Mouse (Mus musculus): ENCODE measurements at regions not wholly inside any gene's neighbourhood (a gene's known extent, or its start where the extent isn't known, plus 50 kb on each side); places are given as distances from the start of the nearest gene placed in this dataset.

- no peak for TF ChIP-seq NANOG (IDR thresholded peaks at IDR 0.05; ENCODE audit: borderline replicate concordance, low read length)
- no peak for TF ChIP-seq CTCF (conservative IDR thresholded peaks at IDR 0.05; ENCODE audit: low read length)
- TF ChIP-seq POU5F1 (IDR thresholded peaks at IDR 0.05; ENCODE audit: borderline replicate concordance, low read length): no peak
- H3K4me1 ChIP-seq (replicated peaks; ENCODE audit: low read depth, low read length): no peaks in the 10 kb centered on the region
- H3K36me3 ChIP-seq (ENCODE audit: insufficient read depth, low read length): no peaks in the 10 kb centered on the region
- no peaks in the 10 kb centered on the region for H3K27me3 ChIP-seq (ENCODE audit: insufficient read depth, low read length)
- no peaks in the 10 kb centered on the region for H3K9me3 ChIP-seq (ENCODE audit: low read length)
- H3K4me3 ChIP-seq (replicated peaks; ENCODE audit: low read length): no peak overlapping the region
Observed at GRCm38 (mm10) chr3:29890764-29891163, 657.0 kb downstream of the Mecom start.

- no peaks in the 10 kb centered on the region for H3K9me3 ChIP-seq (ENCODE audit: low read length)
- TF ChIP-seq NANOG (IDR thresholded peaks at IDR 0.05; ENCODE audit: borderline replicate concordance, low read length) (no peak), POU5F1 (IDR thresholded peaks at IDR 0.05; ENCODE audit: borderline replicate concordance, low read length) (no peak), CTCF (conservative IDR thresholded peaks at IDR 0.05; ENCODE audit: low read length) (no peak)
- H3K4me1 ChIP-seq (replicated peaks; ENCODE audit: low read depth, low read length): no peaks in the 10 kb centered on the region
- H3K4me3 ChIP-seq (replicated peaks; ENCODE audit: low read length): no peak overlapping the region
- no peaks in the 10 kb centered on the region for H3K36me3 ChIP-seq (ENCODE audit: insufficient read depth, low read length)
- no peaks in the 10 kb centered on the region for H3K27me3 ChIP-seq (ENCODE audit: insufficient read depth, low read length)
Observed at GRCm38 (mm10) chr3:29890286-29890685, 657.5 kb downstream of the Mecom start.

- Histone ChIP-seq H3K9me3 (ENCODE audit: low read length) (no peaks in the 10 kb centered on the region), H3K4me3 (replicated peaks; ENCODE audit: low read length) (no peak overlapping the region), H3K4me1 (replicated peaks; ENCODE audit: low read depth, low read length) (no peaks in the 10 kb centered on the region), H3K27me3 (ENCODE audit: insufficient read depth, low read length) (no peaks in the 10 kb centered on the region), H3K36me3 (ENCODE audit: insufficient read depth, low read length) (no peaks in the 10 kb centered on the region)
- TF ChIP-seq POU5F1 (IDR thresholded peaks at IDR 0.05; ENCODE audit: borderline replicate concordance, low read length): no peak
- TF ChIP-seq NANOG (IDR thresholded peaks at IDR 0.05; ENCODE audit: borderline replicate concordance, low read length): no peak
- TF ChIP-seq CTCF (conservative IDR thresholded peaks at IDR 0.05; ENCODE audit: low read length): no peak
Observed at GRCm38 (mm10) chr3:29889638-29890037, 658.2 kb downstream of the Mecom start.

GRCm38 (mm10) chr3:29879966-29880365 lies 667.8 kb downstream of the Mecom start:
- Histone ChIP-seq H3K36me3 (ENCODE audit: insufficient read depth, low read length) (no peaks in the 10 kb centered on the region), H3K4me1 (replicated peaks; ENCODE audit: low read depth, low read length) (no peaks in the 10 kb centered on the region), H3K4me3 (replicated peaks; ENCODE audit: low read length) (no peak overlapping the region), H3K9me3 (ENCODE audit: low read length) (no peaks in the 10 kb centered on the region), H3K27me3 (ENCODE audit: insufficient read depth, low read length) (no peaks in the 10 kb centered on the region)
- no peak for TF ChIP-seq NANOG (IDR thresholded peaks at IDR 0.05; ENCODE audit: borderline replicate concordance, low read length)

GRCm38 (mm10) chr3:29875768-29876167 lies 672.0 kb downstream of the Mecom start:
- no peak overlapping the region for H3K4me3 ChIP-seq (replicated peaks; ENCODE audit: low read length)
- TF ChIP-seq NANOG (IDR thresholded peaks at IDR 0.05; ENCODE audit: borderline replicate concordance, low read length) (no peak), POU5F1 (IDR thresholded peaks at IDR 0.05; ENCODE audit: borderline replicate concordance, low read length) (no peak), CTCF (conservative IDR thresholded peaks at IDR 0.05; ENCODE audit: low read length) (no peak)
- no peaks in the 10 kb centered on the region for H3K27me3 ChIP-seq (ENCODE audit: insufficient read depth, low read length)
- no peaks in the 10 kb centered on the region for H3K36me3 ChIP-seq (ENCODE audit: insufficient read depth, low read length)
- H3K9me3 ChIP-seq (ENCODE audit: low read length): no peaks in the 10 kb centered on the region
- no peaks in the 10 kb centered on the region for H3K4me1 ChIP-seq (replicated peaks; ENCODE audit: low read depth, low read length)

- H3K36me3 ChIP-seq (ENCODE audit: insufficient read depth, low read length): no peaks in the 10 kb centered on the region
Observed at GRCm38 (mm10) chr3:29862437-29862836, 685.4 kb downstream of the Mecom start.

GRCm38 (mm10) chr3:29852465-29852864 lies 695.3 kb downstream of the Mecom start:
- Histone ChIP-seq H3K4me1 (replicated peaks; ENCODE audit: low read depth, low read length) (no peaks in the 10 kb centered on the region), H3K36me3 (ENCODE audit: insufficient read depth, low read length) (no peaks in the 10 kb centered on the region), H3K27me3 (ENCODE audit: insufficient read depth, low read length) (no peaks in the 10 kb centered on the region), H3K9me3 (ENCODE audit: low read length) (no peaks in the 10 kb centered on the region), H3K4me3 (replicated peaks; ENCODE audit: low read length) (no peak overlapping the region)
- no peak for TF ChIP-seq CTCF (conservative IDR thresholded peaks at IDR 0.05; ENCODE audit: low read length)
- TF ChIP-seq POU5F1 (IDR thresholded peaks at IDR 0.05; ENCODE audit: borderline replicate concordance, low read length): no peak
- TF ChIP-seq NANOG (IDR thresholded peaks at IDR 0.05; ENCODE audit: borderline replicate concordance, low read length): no peak

More at GRCm38 (mm10) chr3:29862437-29862836, 685.4 kb downstream of the Mecom start:
- TF ChIP-seq POU5F1 (IDR thresholded peaks at IDR 0.05; ENCODE audit: borderline replicate concordance, low read length): no peak
- no peak for TF ChIP-seq NANOG (IDR thresholded peaks at IDR 0.05; ENCODE audit: borderline replicate concordance, low read length)
- no peak for TF ChIP-seq CTCF (conservative IDR thresholded peaks at IDR 0.05; ENCODE audit: low read length)
- Histone ChIP-seq H3K27me3 (ENCODE audit: insufficient read depth, low read length) (no peaks in the 10 kb centered on the region), H3K4me1 (replicated peaks; ENCODE audit: low read depth, low read length) (no peaks in the 10 kb centered on the region), H3K4me3 (replicated peaks; ENCODE audit: low read length) (no peak overlapping the region), H3K9me3 (ENCODE audit: low read length) (no peaks in the 10 kb centered on the region)

- H3K4me3 ChIP-seq (replicated peaks; ENCODE audit: low read length): no peak overlapping the region
- no peaks in the 10 kb centered on the region for H3K4me1 ChIP-seq (replicated peaks; ENCODE audit: low read depth, low read length)
- H3K27me3 ChIP-seq (ENCODE audit: insufficient read depth, low read length): no peaks in the 10 kb centered on the region
- H3K9me3 ChIP-seq (ENCODE audit: low read length): peaks cover 9% of the 10 kb centered on the region
- no peaks in the 10 kb centered on the region for H3K36me3 ChIP-seq (ENCODE audit: insufficient read depth, low read length)
- TF ChIP-seq CTCF (conservative IDR thresholded peaks at IDR 0.05; ENCODE audit: low read length) (no peak), POU5F1 (IDR thresholded peaks at IDR 0.05; ENCODE audit: borderline replicate concordance, low read length) (no peak), NANOG (IDR thresholded peaks at IDR 0.05; ENCODE audit: borderline replicate concordance, low read length) (no peak)
Observed at GRCm38 (mm10) chr3:29835432-29835831, 712.4 kb downstream of the Mecom start.

GRCm38 (mm10) chr3:29834884-29835283 lies 712.9 kb downstream of the Mecom start:
- Histone ChIP-seq H3K4me3 (replicated peaks; ENCODE audit: low read length) (no peak overlapping the region), H3K36me3 (ENCODE audit: insufficient read depth, low read length) (no peaks in the 10 kb centered on the region), H3K27me3 (ENCODE audit: insufficient read depth, low read length) (no peaks in the 10 kb centered on the region), H3K4me1 (replicated peaks; ENCODE audit: low read depth, low read length) (no peaks in the 10 kb centered on the region), H3K9me3 (ENCODE audit: low read length) (peaks cover 9% of the 10 kb centered on the region)
- no peak for TF ChIP-seq POU5F1 (IDR thresholded peaks at IDR 0.05; ENCODE audit: borderline replicate concordance, low read length)
- TF ChIP-seq CTCF (conservative IDR thresholded peaks at IDR 0.05; ENCODE audit: low read length): no peak
- TF ChIP-seq NANOG (IDR thresholded peaks at IDR 0.05; ENCODE audit: borderline replicate concordance, low read length): no peak

Measured in E14TG2a.4 (cell line).